Mouse (Mus musculus) cerebellum, postnatal 25 days (tissue): ENCODE data around the gene Cacnb3.
"Not testable (repeated sequence)": the region's sequence is repeated elsewhere in the genome, so short reads cannot be mapped to it uniquely, and the experiment has no call there.

Experiments
- DNase-seq, 2 experiments: peaks; one replicate each; pipeline ENCODE4 v3.0.0; 2021; ENCODE audit warnings: mixed read lengths in 2 of 2

The Cacnb3 gene

GRCm38 (mm10) chr15:98630540-98630939 is at the start of gene Cacnb3:
Gene Cacnb3, plus strand, starts transcription at chr15:98630840.
- no peak for DNase-seq

- DNase-seq, result peak in 1 of 2 experiments; percentile 36
These were observed 48.2 kb upstream of the Cacnb3 start for GRCm38 (mm10) chr15:98582410-98582809.

DNA sequence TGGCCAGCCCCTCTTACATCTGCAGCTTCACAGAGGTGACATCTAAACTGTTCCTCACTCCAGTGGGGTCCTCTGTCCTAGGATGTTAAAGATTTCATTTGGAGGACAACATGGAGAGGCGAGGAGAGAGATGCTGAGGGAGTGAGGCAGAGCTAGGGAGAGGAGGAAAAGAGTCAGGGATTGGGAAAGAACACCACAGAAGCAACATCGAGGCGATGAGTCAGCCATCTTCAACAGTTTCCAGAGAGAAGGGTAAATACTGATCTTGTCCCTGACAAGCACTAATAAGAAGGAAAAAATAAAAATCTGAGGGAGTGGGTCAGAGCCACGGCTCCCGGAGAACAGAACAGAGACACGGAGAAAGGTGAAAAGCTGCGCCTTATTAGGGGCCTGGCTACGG is 47.6 kb upstream of the Cacnb3 start:
- DNase-seq, result no peak

- no peak for DNase-seq
These were observed 45.2 kb upstream of the Cacnb3 start for GRCm38 (mm10) chr15:98585421-98585820.

- DNase-seq, result not testable (repeated sequence)
These were observed 44.5 kb upstream of the Cacnb3 start for GRCm38 (mm10) chr15:98586141-98586540.

GRCm38 (mm10) chr15:98587751-98588150 is 42.9 kb upstream of the Cacnb3 start:
- DNase-seq, result no peak

DNA sequence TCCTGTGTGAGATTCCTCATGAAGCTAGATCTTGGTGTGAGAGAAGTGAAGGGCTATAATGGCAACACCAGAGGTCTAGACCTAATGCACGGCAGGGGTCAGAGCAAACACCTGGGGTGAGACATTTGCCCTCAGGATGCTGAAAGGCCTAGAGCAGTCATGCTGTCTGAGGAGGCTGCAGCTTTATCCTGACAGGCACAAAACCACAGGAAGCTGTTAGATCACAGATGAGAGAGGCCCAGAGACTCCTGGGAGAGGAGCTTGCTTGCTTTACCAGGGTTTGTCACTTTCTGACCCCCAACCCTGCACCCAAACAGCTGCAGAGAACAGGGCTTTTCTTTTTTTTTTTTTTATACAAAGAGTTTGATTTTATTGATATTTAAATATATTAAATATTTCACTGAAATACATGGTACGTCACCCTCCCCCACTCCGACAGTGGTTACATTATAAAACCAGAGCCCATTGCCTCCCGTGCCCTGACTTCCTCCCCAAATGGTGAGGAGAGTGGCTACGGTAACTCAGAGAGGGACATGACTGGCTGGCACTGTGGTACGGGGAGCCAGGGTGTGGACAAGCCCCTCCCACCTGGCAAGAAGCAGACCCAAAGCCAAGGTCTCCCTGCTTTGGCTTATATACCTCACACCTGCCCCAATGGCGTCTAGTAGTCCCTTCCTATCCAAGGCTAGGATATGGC is 40.9 kb upstream of the Cacnb3 start:
- no peak for DNase-seq

DNA sequence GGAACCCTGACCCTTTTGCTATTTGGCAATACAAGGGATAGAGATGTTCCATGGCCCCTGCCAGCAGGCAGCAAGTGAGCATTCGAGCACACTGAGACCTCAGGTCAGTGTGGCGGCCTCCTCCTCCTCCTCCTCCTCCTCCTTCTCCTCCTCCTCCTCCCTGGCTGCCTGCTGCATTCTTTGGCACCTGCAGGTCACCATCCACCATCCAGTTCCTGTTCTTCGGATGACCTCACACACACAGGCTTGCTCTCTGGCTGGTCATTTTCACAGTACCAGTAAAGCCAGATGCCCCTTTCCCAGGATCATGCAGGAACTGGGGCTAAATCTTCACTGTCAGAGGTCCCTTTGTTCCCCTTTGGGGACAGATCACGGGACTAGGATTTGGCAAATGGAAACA is 39.2 kb upstream of the Cacnb3 start:
- no peak for DNase-seq

DNA sequence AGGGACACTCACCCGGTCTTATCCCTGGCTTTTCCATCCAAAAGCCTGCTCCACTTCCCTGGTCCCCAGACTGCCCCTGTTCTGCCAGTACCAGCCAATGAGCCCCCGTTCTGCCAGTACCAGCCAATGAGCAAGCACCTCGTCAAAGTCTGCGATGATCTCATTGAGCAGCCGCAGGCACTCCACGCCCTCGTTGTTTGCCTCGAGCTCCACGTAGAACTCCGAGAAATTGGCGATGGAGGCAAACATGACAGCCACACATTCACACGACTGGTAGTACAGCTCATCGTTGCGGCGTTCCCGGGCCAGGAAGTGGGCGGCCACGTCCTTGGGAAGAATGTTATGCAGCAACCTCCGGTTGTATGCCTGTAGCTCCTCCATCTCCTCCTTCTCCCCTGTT is 36.4 kb upstream of the Cacnb3 start:
- DNase-seq, result no peak

DNA sequence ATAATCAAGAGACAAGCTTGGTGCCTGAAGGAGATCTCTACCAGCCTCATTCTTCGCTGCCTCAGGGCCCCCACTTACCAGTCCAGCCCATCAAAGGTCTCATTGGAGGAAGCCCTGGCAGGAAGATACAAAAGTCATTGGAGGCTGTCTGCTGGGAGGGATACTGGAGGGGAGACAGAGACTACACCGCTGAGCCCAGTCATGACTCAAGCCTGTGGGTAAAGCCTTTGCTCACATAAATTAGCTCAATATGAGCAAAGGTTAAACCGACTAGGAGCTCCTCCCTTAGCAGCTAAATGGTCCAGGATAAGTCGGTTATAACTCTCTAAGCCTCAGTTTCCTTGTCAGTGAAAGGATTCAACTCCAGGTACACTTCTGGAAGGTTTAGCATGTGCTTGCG is 35.6 kb upstream of the Cacnb3 start:
- DNase-seq, result no peak

DNA sequence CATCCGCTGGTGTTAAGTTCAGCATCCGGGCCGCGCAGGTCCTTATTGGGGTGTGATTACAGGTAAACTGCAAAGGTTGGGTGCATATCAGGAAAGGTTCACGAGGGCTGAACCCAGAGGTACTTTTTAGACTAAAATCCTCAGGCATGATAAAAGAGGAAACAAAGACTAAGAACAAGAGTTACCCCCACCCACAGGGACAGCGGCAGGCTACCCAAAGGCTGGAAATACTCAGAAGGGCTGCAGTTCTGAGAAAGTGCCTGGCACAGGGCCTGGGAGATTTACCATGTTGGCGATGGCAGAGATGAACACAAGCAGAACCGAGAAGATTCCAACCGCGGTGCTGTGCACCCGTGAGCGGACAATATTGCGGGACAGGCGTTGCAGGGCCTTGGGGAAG is 34.0 kb upstream of the Cacnb3 start:
- DNase-seq, result no peak

- no peak for DNase-seq
These were observed 30.5 kb upstream of the Cacnb3 start for GRCm38 (mm10) chr15:98600036-98600709.

DNA sequence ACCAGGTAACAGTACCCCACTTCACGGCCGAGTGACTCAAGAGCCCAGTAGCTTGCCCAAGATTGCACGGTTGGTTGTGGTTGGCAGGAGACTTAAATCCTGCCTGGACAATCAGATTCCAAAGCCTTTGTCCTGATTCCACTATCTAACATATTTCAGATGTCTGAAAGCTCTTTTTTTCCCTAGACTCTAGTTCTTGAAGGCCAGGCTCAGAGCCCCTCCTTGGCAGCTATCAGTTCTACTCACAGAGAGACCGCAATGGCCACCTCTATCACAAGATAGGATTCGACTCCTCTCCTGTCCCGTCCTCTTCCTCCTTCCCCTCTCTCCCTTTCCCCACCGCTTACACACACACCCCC is 28.8 kb upstream of the Cacnb3 start:
- no peak for DNase-seq

GRCm38 (mm10) chr15:98602191-98602881 is 28.3 kb upstream of the Cacnb3 start:
- DNase-seq, result no peak

DNA sequence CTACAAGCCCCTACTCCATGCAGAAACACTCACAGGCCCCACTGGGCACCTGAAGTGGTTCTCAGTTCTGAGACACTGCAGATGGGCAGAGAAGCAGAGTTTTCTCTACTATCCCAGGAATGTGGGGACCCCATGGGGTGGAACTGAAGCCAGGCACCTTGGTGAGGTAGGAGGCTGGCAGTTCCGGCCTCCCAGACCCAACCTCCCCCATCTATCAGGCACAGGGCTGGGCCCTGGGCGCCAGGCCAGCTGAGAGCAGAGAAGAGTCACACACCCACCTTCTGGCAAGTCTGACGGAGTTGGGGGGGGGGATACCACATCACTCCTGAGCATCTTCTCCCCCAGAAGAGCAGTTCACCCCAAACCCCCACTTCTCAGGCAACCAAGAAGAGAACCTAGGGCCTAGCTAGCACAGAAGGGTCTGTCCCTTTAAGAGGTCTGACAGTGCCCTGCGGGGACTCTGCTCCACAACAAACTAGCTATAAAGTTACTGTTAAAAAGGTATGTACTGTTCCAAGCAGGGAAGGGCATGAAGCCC is 27.6 kb upstream of the Cacnb3 start:
- peak in 1 of 2 experiments; percentile 32 for DNase-seq

DNA sequence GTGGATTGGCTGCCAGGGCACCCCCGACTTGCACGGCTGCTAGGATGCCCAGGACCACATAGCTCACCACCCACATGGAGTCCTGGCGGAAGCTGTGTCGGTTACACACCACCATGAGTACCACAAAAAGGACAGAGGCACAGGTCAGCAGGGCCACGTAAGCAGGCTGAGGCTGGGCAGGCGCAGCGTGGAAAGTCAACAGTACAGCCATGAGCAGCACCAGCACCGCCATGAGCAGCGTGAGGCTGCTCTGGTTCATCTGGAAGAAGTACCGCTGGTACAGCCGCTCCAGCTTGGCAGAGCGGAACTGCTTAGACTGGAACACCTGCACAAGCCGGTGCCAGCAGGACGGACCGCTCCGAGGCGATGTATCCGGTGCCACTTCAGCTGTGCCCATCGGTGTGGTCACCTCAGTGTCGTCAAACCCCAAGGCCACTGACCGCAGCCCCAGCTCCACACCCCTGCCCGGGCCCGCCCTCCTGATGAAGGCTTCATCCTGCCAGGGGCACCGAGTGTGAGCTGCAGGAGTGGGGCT is 26.5 kb upstream of the Cacnb3 start:
- no peak for DNase-seq

DNA sequence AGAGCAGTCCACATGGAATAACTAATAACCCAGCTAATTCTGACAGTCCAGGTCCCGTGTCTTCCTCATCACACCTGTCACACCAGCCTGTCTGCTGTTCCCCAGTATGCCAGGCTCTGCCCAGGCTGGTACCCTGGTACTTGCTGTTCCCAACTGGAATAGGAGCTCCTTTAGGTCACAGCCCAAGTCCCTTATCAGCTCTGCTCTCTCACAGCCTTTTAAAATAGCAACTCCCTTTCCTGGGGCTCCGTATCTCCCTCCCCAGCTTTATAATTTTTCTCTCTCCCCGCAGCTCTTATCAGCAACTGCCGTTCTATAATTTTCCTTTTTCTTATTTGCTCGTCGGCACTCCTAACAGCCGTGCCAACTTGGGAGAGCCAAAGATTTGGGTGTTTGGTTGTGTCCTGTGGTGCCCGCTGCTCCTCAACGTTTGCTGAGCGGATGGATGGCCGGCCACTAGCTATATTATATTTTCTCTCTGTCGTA is 24.5 kb upstream of the Cacnb3 start:
- DNase-seq, result no peak

DNA sequence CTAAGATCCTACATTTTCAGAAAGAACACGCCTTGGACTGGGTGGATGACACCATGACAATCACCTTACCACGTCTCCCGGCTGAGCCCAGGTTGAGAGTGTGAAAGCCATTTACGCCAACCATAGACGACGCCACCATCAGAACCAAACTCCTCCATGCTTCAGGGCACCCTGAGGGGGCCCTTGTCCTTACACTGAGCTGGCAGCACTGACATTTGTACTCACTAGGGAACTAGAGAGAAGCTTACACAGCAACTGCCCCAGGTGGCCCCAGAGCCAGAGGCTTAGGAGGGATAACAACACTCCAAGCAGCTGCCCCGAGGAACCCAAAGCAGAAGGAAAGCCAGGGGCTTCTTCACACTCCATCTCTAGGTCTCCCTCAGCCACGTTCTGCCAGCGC is 23.9 kb upstream of the Cacnb3 start:
- no peak for DNase-seq

- DNase-seq, result no peak
These were observed 23.1 kb upstream of the Cacnb3 start for GRCm38 (mm10) chr15:98607557-98607956.

GRCm38 (mm10) chr15:98608058-98608783 is 22.4 kb upstream of the Cacnb3 start:
- no peak for DNase-seq

- DNase-seq, result peak; percentile 32 to 44
These were observed 21.8 kb upstream of the Cacnb3 start for GRCm38 (mm10) chr15:98608784-98609250.

DNA sequence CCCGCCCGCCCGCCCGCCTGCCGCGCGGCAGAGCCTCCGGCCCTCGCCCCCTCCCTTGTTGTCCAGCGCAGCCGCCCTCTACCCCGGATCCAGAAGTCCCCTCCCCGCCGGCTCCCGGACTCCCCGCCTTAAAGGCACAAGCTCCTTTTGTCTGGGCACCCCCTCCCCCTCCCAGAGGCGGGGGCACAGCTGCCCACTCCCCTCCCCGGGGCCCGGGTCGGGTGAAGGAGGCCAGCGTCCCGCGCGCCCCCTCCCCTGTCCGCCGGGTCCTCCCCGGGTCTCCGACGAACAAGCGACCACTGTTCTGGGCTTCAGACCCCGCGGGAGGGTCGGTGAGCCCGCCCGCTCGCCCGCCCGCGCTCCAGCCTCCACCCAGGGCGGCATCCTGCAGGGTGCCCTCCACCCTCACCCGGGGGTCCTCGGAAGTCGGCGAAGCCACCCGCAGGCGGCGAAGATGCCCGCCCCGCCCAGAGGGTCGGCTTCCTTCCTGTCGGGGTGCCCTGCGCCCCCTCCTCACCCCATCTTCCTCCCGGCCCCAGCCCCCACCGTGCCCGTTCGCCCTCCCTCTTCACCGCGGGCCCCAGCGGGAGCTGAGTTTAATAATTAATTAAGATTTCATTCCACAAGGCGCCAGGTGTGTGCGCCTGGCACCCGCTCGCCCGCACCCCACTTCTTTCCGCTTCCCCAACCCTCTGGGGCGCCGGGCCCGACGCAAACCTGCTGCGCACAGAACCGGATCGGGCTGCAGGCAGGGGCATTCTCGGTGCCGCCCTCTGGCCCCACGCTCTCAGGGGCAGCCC is 21.1 kb upstream of the Cacnb3 start, which contains the start of gene Adcy6:
Gene Adcy6 (minus strand): TSS at position 746 of the 800 bp plus-strand sequence.
- peak; percentile 77 to 85 for DNase-seq
